12 mouse cellular contexts compared by ENCODE assay signal in genomic region chr17:80083223-80083622, GRCm38 (mm10).
"Had no signal": no experiment of that assay in that cellular context is flagged by ENCODE, and none has a peak within 500 bp of the region (broad histone marks: within the 10 kb centered on the region; RNA-seq: fewer than 3 reads in every experiment).

No protein-coding gene starts in this region.

- H3K9me3 ChIP-seq: intestine, embryonic 15.5 days; liver, embryonic 15.5 days; midbrain, embryonic 13.5 days had no signal

- H3K4me3 ChIP-seq: intestine, embryonic 15.5 days; limb, embryonic 12.5 days; liver, embryonic 15.5 days; midbrain, embryonic 13.5 days had no signal

- H3K27me3 ChIP-seq: intestine, embryonic 15.5 days; limb, embryonic 12.5 days; midbrain, embryonic 13.5 days had no signal

- H3K9ac ChIP-seq: intestine, embryonic 15.5 days; limb, embryonic 12.5 days; liver, embryonic 15.5 days; midbrain, embryonic 13.5 days had no signal

- H3K27ac ChIP-seq: intestine, embryonic 15.5 days; limb, embryonic 12.5 days; liver, embryonic 15.5 days; midbrain, embryonic 13.5 days had no signal

- DNase-seq: kidney, adult 18-20 months; kidney, postnatal 10 days; kidney, postnatal 4 days; liver; right cerebral cortex, adult 18-20 months; right cerebral cortex, postnatal 25 days; thymus, adult 18-20 months; thymus, postnatal 14 days had no signal

- H3K4me1 ChIP-seq: intestine, embryonic 15.5 days; limb, embryonic 12.5 days; liver, embryonic 15.5 days; midbrain, embryonic 13.5 days had no signal

- H3K4me2 ChIP-seq: intestine, embryonic 15.5 days; limb, embryonic 12.5 days; liver, embryonic 15.5 days; midbrain, embryonic 13.5 days had no signal

- ATAC-seq: intestine, embryonic 15.5 days; midbrain, embryonic 13.5 days had no signal

- H3K36me3 ChIP-seq: intestine, embryonic 15.5 days; limb, embryonic 12.5 days; liver, embryonic 15.5 days; midbrain, embryonic 13.5 days had no signal
